Mouse (Mus musculus) midbrain, postnatal 0 days (tissue): ENCODE measurements around the gene Cdc42ep5. TPM values are rescaled to one million over a fixed set of nuclear protein-coding genes. Genes with fewer than 3 reads are reported as not detected.
A peak's percentile ranks its signal among the peaks of the same experiment; 100 is the strongest.
"Not testable (repeated sequence)": the region's sequence is repeated elsewhere in the genome, so short reads cannot be mapped to it uniquely, and the experiment has no call there.

Experiments
- ATAC-seq: fragments of 200-750 bp; cut with Nextera tagmentation; 2 replicates; pipeline ENCODE4 v1.8.0; 2017; ENCODE audit warnings: moderate number of reproducible peaks, mild to moderate bottlenecking, moderate TSS enrichment, moderate library complexity; ENCODE audit not compliant: low FRiP score
- DNase-seq: peaks from one replicate; pipeline ENCODE4 v3.0.0-alpha.2; 2015; ENCODE audit warnings: low spot score
- H3K27ac ChIP-seq: fragments of 300-500 bp; sonication (generic); 2 replicates; pipeline ENCODE4 v1.5.1; 2014; ENCODE audit warnings: low read depth, mild to moderate bottlenecking, low read length, mixed read lengths
- H3K27me3 ChIP-seq: fragments of 300-500 bp; sonication (generic); 2 replicates; pipeline ENCODE4 v1.6.1; 2014; ENCODE audit warnings: low read length, control low read depth, mixed read lengths; ENCODE audit not compliant: insufficient read depth
- H3K36me3 ChIP-seq: fragments of 300-500 bp; sonication (generic); 2 replicates; pipeline ENCODE4 v1.6.1; 2014; ENCODE audit warnings: low read length, control low read depth, mixed read lengths; ENCODE audit not compliant: insufficient read depth
- H3K4me1 ChIP-seq: fragments of 300-500 bp; sonication (generic); 2 replicates; pipeline ENCODE4 v1.6.1; 2014; ENCODE audit warnings: mild to moderate bottlenecking, control low read depth, antibody characterized with exemption, low read length, mixed read lengths; ENCODE audit not compliant: insufficient read depth
- H3K4me2 ChIP-seq: fragments of 300-500 bp; sonication (generic); 2 replicates; pipeline ENCODE4 v1.6.1; 2014; ENCODE audit warnings: low read depth, mild to moderate bottlenecking, low read length, mixed read lengths; ENCODE audit not compliant: poor library complexity, severe bottlenecking
- H3K4me3 ChIP-seq: fragments of 300-500 bp; sonication (generic); 2 replicates; pipeline ENCODE4 v1.5.1; 2014; ENCODE audit warnings: low read depth, mild to moderate bottlenecking, low read length, moderate library complexity
- H3K9ac ChIP-seq: fragments of 300-500 bp; sonication (generic); replicated peaks from 2 replicates; pipeline ENCODE4 v1.6.1; 2014; ENCODE audit warnings: mild to moderate bottlenecking, low read length, moderate library complexity, mixed read lengths; ENCODE audit not compliant: poor library complexity, severe bottlenecking
- H3K9me3 ChIP-seq: fragments of 300-500 bp; sonication (generic); 2 replicates; pipeline ENCODE4 v1.6.1; 2016; ENCODE audit warnings: low read length, control low read depth
- CTCF ChIP-seq: IDR thresholded peaks from 2 replicates; pipeline ENCODE4 v1.5.1; 2016; ENCODE audit warnings: antibody characterized with exemption, mild to moderate bottlenecking
- WGBS: fragments of 180-500 bp; shearing (Covaris S2); extraction: QIAGEN DNeasy Blood & Tissue Kit; methylation state at CpG from one replicate; pipeline ENCODE4 v1.1.7; 2014; 5-methylcytosine and 5-hydroxymethylcytosine counted together
- polyA plus RNA-seq: library from polyadenylated mRNA; unstranded; fragments of >200 nt; fragmentation: Nextera tagmentation; extraction: Ambion mirVana; gene quantifications from 2 replicates; pipeline ENCODE4 v1.2.1, GENCODE M21; 2015
- total RNA-seq: library from RNA; depleted of rRNA; stranded (reverse); fragments of >200 nt; gene quantifications from 2 replicates; pipeline ENCODE4 v1.2.3, GENCODE M21; 2014; rRNA removed

Gene Cdc42ep5
- total RNA-seq: 6.6 and 9.7 TPM in 2 replicates
- 8.3 and 8.5 TPM in 2 replicates for polyA plus RNA-seq

GRCm38 (mm10) chr7:4164090-4164910 lies at the start of gene Cdc42ep5:
Gene Cdc42ep5 (minus strand): TSS chr7:4164860.
- no peak for TF ChIP-seq CTCF
- ATAC-seq (peak; percentile 58; the same call in 1 of the 2 replicates), DNase-seq (peak; percentile 16)
- no peaks in the 10 kb centered on the region for H3K9me3 ChIP-seq
- no peak within 1 kb of the TSS for H3K27ac ChIP-seq
- WGBS: 2% methylated on average over 18 of the region's 20 CpGs
- peak within 1 kb of the TSS; percentile 28 for H3K4me3 ChIP-seq
- no peaks in the 10 kb centered on the region for H3K36me3 ChIP-seq
- H3K4me2 ChIP-seq: peak within 1 kb of the TSS; percentile 49
- H3K27me3 ChIP-seq: no peaks in the 10 kb centered on the region
- no peak within 1 kb of the TSS for H3K9ac ChIP-seq
- H3K4me1 ChIP-seq: no peaks in the 10 kb centered on the region

GRCm38 (mm10) chr7:4213436-4213835 lies 48.8 kb upstream of the Cdc42ep5 start:
- not testable (repeated sequence) for DNase-seq, H3K4me1 ChIP-seq, H3K9me3 ChIP-seq, H3K9ac ChIP-seq, H3K36me3 ChIP-seq, H3K27me3 ChIP-seq, H3K4me3 ChIP-seq, H3K27ac ChIP-seq, ATAC-seq, H3K4me2 ChIP-seq

GRCm38 (mm10) chr7:4208626-4209025 lies 44.0 kb upstream of the Cdc42ep5 start:
- no peak overlapping the region for H3K4me3 ChIP-seq
- H3K9me3 ChIP-seq: no peaks in the 10 kb centered on the region
- 36% methylated on average over 2 of the region's 2 CpGs for WGBS
- ATAC-seq: no peak
- no peak overlapping the region for H3K9ac ChIP-seq
- H3K36me3 ChIP-seq: no peaks in the 10 kb centered on the region
- TF ChIP-seq CTCF: no peak
- DNase-seq: no peak
- no peaks in the 10 kb centered on the region for H3K27me3 ChIP-seq
- no peaks in the 10 kb centered on the region for H3K4me1 ChIP-seq
- H3K27ac ChIP-seq: no peak overlapping the region
- H3K4me2 ChIP-seq: no peak overlapping the region

- Histone ChIP-seq H3K4me1 (no peaks in the 10 kb centered on the region), H3K36me3 (no peaks in the 10 kb centered on the region)
- 67% methylated on average over 1 of the region's 1 CpGs for WGBS
These were observed 42.5 kb upstream of the Cdc42ep5 start for GRCm38 (mm10) chr7:4207126-4207525.

DNA sequence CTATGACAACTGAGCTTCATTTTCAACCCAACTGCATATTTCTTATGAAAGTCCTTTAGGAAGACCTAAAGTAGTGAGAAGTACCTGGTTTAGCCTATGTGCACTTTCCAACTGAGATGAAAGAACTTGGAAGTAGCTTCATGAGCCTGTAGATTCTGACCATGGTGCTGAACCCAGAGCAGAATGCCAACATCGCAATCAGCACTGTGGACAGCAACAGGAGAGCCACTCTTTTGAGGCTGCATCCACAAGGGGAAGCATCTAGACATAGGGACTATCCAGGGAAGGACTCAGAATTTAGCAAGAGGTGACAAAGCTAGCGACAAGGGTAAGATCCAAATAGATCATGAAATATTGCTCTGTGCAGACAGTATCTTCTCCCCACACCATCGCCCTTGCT lies 13.8 kb upstream of the Cdc42ep5 start:
- ATAC-seq: no peak

More at GRCm38 (mm10) chr7:4207126-4207525, 42.5 kb upstream of the Cdc42ep5 start:
- Histone ChIP-seq H3K27ac (no peak overlapping the region), H3K4me3 (no peak overlapping the region), H3K4me2 (no peak overlapping the region), H3K27me3 (no peaks in the 10 kb centered on the region), H3K9ac (no peak overlapping the region), H3K9me3 (no peaks in the 10 kb centered on the region)
- ATAC-seq (no peak), DNase-seq (no peak)
- TF ChIP-seq CTCF: no peak

GRCm38 (mm10) chr7:4170193-4170938 lies 5.7 kb upstream of the Cdc42ep5 start:
- no peak for TF ChIP-seq CTCF
- no peak overlapping the region for H3K4me2 ChIP-seq
- H3K4me1 ChIP-seq: no peaks in the 10 kb centered on the region
- WGBS: 86% methylated on average over 6 of the region's 6 CpGs
- H3K36me3 ChIP-seq: no peaks in the 10 kb centered on the region
- H3K9me3 ChIP-seq: no peaks in the 10 kb centered on the region
- no peaks in the 10 kb centered on the region for H3K27me3 ChIP-seq
- H3K27ac ChIP-seq: no peak overlapping the region
- DNase-seq: no peak
- no peak for ATAC-seq
- H3K4me3 ChIP-seq: no peak overlapping the region
- H3K9ac ChIP-seq: no peak overlapping the region

More for the DNA sequence above, 13.8 kb upstream of the Cdc42ep5 start:
- H3K9me3 ChIP-seq: no peaks in the 10 kb centered on the region
- no peak overlapping the region for H3K4me2 ChIP-seq
- no peak for TF ChIP-seq CTCF
- no peaks in the 10 kb centered on the region for H3K36me3 ChIP-seq
- H3K4me1 ChIP-seq: no peaks in the 10 kb centered on the region
- no peak overlapping the region for H3K4me3 ChIP-seq
- no peak for DNase-seq
- no peaks in the 10 kb centered on the region for H3K27me3 ChIP-seq
- no peak overlapping the region for H3K27ac ChIP-seq
- WGBS: 48% methylated on average over 3 of the region's 3 CpGs
- no peak overlapping the region for H3K9ac ChIP-seq
